Mouse (Mus musculus) cortical plate, adult 2 months (tissue): ENCODE results near the gene Mertk.

Source experiments
- CTCF ChIP-seq: fragments of 200-500 bp; IDR thresholded peaks from 2 replicates; pipeline ENCODE4 v1.5.1; 2011; ENCODE audit warnings: mild to moderate bottlenecking, control low read depth, low read length; ENCODE audit not compliant: insufficient read depth; ENCODE audit errors: extremely low read depth
- POLR2A ChIP-seq: fragments of 200-500 bp; IDR thresholded peaks from 2 replicates; pipeline ENCODE4 v1.6.1; 2011; ENCODE audit warnings: mild to moderate bottlenecking, low read length, control low read depth; ENCODE audit not compliant: insufficient read depth; ENCODE audit errors: extremely low read depth

GRCm38 (mm10) chr2:128697566-128697965, 1.2 kb upstream of the Mertk start:
- no peak for TF ChIP-seq POLR2A
- TF ChIP-seq CTCF, result no peak
